Mouse (Mus musculus): ENCODE measurements around the gene Mical3.

DNA sequence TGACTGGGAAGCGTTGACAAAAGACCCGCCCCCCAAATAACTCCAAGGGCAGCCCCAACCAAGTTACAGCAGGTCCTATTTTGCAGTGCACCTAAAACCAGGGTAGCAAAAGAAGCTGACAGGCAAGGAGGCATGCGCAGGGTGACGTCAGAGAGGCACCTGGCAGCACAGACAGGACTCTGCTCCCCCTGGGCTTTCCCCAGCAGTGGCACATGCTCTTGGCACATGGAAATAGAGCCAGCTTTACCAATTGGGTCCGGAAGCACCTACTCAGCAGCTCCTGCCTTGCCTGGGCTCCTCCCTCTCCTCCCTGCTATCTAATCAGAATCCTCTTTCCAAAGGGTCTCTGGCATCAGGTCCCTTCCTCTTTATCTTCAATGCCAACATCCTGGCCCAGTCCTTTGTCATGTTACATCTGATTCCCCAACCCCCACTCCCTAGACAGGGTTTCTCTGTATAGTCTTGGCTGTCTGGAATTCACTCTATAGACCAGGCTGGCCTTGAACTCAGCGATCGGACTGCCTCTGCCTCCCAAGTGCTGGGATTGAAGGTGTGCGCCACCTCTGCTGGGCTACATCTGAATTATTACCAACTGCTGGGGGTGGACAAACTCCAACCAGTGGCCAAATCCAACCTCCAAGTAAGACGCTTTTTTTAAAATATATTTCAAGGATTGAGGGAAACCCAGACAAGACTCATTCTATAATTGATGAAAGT lies 32.1 kb downstream of the Mical3 start:
- no peak for TF ChIP-seq CTCF (IDR thresholded peaks at IDR 0.05)
- TF ChIP-seq POLR2A (IDR thresholded peaks at IDR 0.05; ENCODE audit: insufficient read depth, low read depth, low read length) = no peak
